Mouse (Mus musculus) mouse trophoblast stem cell (cell line): ENCODE data around the gene 0610037L13Rik.

Experiments
- in situ Hi-C, 2 experiments: fragments of 300-500 bp; cut with MseI, MboI; formaldehyde crosslinking; loops; 2 replicates in 1 of 2; 3 replicates in 1 of 2; pipeline ENCODE4 v1.15.1; 2025

The 0610037L13Rik gene

GRCm38 (mm10) chr4:107889731-107890432 lies at the start of gene 0610037L13Rik:
0610037L13Rik (plus strand) TSS chr4:107889813.
- in situ Hi-C loops = no loop called here

GRCm38 (mm10) chr4:107843687-107844086 lies 45.9 kb upstream of the 0610037L13Rik start:
- in situ Hi-C loops = no loop called here

- in situ Hi-C loops = no loop called here
Observed at GRCm38 (mm10) chr4:107844971-107845370, 44.6 kb upstream of the 0610037L13Rik start.

GRCm38 (mm10) chr4:107846795-107847194 lies 42.8 kb upstream of the 0610037L13Rik start:
- in situ Hi-C loops = no loop called here

GRCm38 (mm10) chr4:107848546-107848945 lies 41.1 kb upstream of the 0610037L13Rik start:
- in situ Hi-C loops = no loop called here

GRCm38 (mm10) chr4:107849621-107850020 lies 40.0 kb upstream of the 0610037L13Rik start:
- in situ Hi-C loops = no loop called here

- in situ Hi-C loops = no loop called here
Observed at GRCm38 (mm10) chr4:107850091-107850490, 39.5 kb upstream of the 0610037L13Rik start.

GRCm38 (mm10) chr4:107853333-107853732 lies 36.3 kb upstream of the 0610037L13Rik start:
- in situ Hi-C loops = no loop called here

GRCm38 (mm10) chr4:107853836-107854235 lies 35.8 kb upstream of the 0610037L13Rik start:
- in situ Hi-C loops = no loop called here

- in situ Hi-C loops = no loop called here
Observed at GRCm38 (mm10) chr4:107856958-107857686, 32.5 kb upstream of the 0610037L13Rik start.

- in situ Hi-C loops = no loop called here
Observed at GRCm38 (mm10) chr4:107858995-107859394, 30.6 kb upstream of the 0610037L13Rik start.

GRCm38 (mm10) chr4:107864866-107865265 lies 24.7 kb upstream of the 0610037L13Rik start:
- in situ Hi-C loops = no loop called here

- in situ Hi-C loops = no loop called here
Observed at GRCm38 (mm10) chr4:107879254-107880050, 10.2 kb upstream of the 0610037L13Rik start, which contains the start of gene Magoh. Magoh (plus strand) TSS chr4:107879755.

- in situ Hi-C loops = no loop called here
Observed at GRCm38 (mm10) chr4:107881631-107882030, 8.0 kb upstream of the 0610037L13Rik start.

GRCm38 (mm10) chr4:107886371-107886770 lies 3.2 kb upstream of the 0610037L13Rik start:
- in situ Hi-C loops = no loop called here

GRCm38 (mm10) chr4:107889385-107889730 lies 255 bp upstream of the 0610037L13Rik start:
- in situ Hi-C loops = no loop called here

GRCm38 (mm10) chr4:107892663-107893062 lies 3.0 kb downstream of the 0610037L13Rik start:
- in situ Hi-C loops = no loop called here

- in situ Hi-C loops = no loop called here
Observed at GRCm38 (mm10) chr4:107899211-107899927, 9.8 kb downstream of the 0610037L13Rik start.

GRCm38 (mm10) chr4:107900206-107900605 lies 10.6 kb downstream of the 0610037L13Rik start:
- in situ Hi-C loops = no loop called here

GRCm38 (mm10) chr4:107904252-107904651 lies 14.6 kb downstream of the 0610037L13Rik start:
- in situ Hi-C loops = no loop called here

GRCm38 (mm10) chr4:107906561-107906960 lies 16.9 kb downstream of the 0610037L13Rik start:
- in situ Hi-C loops = no loop called here
